Mouse (Mus musculus) inflammation-experienced regulatory T-cells, adult 6 months (primary cell): ENCODE results near the gene Gcnt1. TPM values are rescaled to one million over a fixed set of nuclear protein-coding genes. Genes with fewer than 3 reads are reported as not detected.
A peak's percentile ranks its signal among the peaks of the same experiment; 100 is the strongest.

Experiments
- ATAC-seq: one replicate; pipeline ENCODE4 v1.8.0; 2017
- polyA plus RNA-seq, 3 experiments: library from polyadenylated mRNA; unstranded; fragments of 100-300 nt; shearing (Covaris generic); gene quantifications; one replicate each; pipeline ENCODE4 v1.2.1; 2017

Gene Gcnt1
- polyA plus RNA-seq, 3 experiments from 2014 or later: 6.9 to 9.2 (median 7.5) TPM

DNA sequence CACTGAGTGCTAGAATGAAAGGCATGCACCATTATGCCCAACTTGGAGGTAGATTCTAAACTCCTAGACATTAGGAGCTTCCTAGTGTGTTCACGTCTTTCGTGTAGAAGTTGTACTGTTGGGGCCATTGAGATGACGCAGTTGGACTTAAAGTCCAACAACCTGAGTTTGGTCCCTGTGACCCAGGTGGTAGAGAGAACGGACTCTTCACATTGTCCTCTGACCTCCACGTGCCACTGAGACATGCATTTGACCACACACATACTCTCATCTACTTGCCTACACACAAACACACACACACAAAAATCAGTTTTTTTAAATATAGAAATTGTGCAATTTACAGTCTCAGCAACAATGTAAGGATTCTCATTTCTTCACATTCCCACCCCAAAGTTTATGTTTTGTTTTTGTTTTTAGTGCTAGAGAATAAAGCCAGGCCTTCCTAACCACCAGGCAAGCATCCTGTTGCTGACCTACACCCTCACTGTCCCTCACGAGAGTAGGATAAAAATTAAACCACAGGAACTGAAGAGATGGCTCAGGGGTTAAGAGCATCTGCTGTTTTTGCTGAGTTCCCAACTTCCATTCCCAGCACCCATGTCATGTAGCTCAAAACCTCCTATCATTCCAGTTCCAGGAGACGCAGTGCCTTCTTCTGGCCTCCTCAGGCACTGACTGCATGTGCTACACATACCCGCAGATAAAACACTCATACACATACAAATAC is 6.1 kb downstream of the Gcnt1 start:
- no peak for ATAC-seq

DNA sequence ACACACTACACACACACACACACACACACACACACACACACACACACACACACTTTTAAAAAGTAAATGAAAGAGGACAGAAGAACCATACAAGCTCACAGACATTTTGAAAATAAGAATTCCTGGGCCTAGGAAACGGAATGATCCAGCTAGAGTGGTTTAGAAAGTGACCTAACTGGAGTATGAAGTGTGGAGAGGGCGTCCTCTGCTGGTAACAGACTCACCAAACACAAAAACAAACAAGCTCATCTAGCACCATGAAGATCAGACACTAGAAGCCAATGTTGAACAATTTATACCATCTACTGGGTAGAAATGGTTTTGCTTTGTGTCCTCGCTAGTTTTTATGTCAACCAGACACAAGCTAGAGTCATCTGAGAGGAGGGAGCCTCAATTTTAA is 7.9 kb downstream of the Gcnt1 start:
- ATAC-seq: no peak

DNA sequence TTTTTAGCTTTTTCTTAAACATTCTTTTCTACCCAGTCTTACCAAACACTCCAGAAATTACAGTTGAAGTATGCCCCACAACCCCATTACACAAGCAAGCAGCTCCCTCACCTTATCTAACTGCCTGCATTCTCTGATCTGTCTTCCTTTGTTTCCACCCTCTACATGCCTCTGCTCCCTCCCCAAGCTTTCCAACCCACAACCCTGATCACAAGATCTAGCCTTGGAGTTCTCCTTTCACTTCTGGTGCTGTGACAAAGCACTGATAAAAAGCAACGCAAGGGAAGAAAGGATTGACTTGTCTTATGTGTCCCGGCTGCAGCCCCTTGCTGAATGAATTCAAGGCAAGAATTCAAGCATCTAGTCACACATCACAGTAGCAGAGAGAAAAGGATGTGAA is 11.5 kb downstream of the Gcnt1 start:
- no peak for ATAC-seq

DNA sequence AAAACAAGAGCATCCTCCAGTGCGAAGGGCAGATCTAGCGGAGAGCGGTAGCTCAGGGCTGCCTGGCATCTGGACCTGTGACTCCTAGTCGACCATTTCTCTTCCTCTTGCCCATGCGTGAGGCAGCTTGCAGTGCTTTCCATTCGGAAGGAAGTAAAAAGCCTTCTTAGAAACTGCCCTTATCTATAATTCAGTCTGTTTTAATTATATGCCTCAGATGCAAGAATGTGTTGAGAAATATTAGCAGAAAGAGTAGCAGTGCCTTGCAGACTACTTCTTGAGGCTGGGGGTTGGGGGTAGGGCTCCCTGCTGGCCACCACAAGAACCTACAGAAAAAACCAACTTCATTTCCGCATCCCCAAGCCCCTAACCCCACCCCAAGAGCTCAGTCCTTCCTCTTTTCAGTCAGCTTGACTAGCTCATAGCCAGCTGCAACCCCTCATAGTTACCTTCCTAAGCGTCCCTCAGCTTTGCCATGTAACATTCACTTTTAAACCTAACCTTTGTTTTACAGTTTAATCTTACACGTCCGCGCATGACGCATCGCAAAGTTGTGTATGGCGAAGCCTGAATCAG is 13.2 kb downstream of the Gcnt1 start:
- no peak for ATAC-seq

DNA sequence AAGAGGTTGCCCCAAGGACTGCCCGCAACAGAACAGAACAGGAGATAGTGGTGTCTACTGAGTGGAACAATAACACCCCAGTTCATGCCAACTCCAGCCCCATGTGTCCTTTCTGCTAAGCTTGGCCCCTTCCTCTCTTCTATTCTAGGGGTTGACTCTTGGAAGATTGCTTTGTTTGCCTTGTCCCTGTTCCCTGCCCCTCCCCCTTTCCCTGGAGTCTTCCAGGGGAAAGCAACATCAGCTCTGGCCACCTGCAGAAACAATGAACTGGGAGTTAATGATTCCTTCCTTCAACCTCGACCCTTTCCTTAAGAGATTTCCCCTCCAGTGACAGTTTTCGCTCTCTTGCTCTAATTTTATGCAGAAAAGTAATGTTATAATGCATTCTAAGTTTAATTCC is 15.3 kb downstream of the Gcnt1 start:
- ATAC-seq: no peak

DNA sequence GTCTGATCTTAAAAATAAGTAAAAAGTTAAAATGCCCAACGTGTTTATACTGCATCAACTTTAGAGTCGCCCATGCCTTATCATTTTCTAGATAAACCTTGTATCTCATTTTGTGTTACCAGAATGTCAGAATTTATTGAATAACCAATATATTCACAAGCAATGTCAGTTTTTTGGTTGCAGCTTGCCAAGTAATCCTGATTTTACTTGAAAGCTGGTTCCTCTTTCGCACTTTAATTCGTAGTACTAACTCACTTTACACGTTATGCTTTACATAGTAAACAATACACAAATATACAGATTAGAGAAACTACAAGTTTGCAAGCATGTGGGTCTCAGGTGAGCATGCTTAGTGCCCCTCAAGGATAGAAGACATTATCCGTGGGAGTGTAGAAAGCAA is 15.7 kb downstream of the Gcnt1 start:
- ATAC-seq: no peak

DNA sequence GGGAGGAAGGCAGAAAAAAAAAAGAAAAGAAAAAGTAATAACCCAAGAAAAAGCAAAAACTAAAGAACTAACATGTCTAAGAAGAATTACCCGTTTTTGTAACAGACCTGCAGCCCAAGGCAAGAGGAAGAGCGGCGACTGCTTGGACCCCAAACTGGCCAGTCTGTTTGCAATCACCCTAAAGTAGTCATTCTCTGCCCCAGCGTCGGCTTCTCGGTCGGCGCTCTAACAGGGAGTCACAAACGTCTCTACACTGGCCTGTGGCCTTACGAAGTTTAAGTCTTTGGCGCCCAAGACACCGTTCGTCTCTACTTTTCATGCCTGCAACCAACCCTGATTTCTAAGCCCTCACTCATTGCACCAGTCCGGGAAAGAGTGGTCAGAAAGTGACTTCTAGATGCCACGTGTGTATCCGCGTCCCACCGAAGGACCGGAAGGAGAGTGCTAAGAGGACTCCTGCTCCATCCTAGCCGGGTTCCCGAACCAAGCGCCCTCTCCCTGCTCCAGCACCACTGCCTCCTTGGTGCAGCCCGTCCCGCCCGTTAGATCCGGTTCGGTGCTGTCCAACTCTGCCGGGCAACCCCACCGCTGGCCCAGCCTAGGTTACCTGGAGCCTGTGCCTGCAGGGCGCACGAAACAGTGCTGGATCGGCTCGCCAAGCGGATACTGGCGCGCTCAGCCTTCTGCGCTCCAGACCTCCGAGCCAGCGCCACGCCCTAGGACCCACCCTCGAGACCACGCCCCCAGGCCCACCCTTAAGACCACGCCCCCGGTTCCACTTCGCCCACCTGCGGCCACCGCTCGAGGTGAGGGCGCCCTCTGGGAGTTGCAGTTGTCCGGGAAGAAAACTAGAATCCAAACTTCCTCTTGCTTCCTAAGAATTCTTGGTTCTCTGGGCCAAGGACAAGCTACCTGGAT is 16.4 kb downstream of the Gcnt1 start:
- peak; percentile 35 for ATAC-seq

DNA sequence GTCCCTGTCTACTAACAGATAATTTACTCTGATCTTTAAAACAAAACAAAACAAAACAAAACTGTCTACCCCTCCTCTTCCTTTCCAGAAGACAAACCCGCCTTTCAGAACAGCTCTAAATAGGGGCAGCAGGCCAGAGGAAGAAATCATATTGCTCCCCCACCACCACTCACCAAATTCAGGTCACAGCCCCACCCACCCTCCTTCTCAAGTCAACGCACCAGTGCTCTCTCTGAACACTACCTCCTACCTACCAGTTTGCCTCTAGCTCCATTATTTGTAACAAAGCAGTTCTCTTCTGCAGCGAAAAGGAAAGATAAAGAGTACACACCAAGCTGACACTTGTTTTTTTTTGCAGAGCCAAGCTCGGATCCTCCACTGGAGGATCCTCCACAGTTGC is 17.3 kb downstream of the Gcnt1 start:
- no peak for ATAC-seq

DNA sequence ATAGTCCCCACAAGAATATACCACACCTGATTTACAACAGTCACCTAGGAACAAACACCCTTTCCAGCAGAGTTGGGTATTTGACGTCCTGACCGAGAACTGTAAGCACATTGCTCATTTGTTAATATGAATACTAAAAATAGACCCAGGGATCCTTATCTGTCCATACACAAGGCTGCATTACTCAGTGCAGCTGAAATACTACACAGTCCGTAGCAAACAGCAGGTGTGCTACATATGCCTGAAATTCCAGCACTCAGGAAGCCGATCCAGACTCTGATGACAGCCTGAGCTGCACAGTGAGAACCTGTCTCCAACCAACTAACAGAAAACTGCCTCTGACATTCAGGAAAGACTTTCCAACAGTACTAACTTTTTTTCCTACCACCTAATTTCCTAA is 17.8 kb downstream of the Gcnt1 start:
- no peak for ATAC-seq

DNA sequence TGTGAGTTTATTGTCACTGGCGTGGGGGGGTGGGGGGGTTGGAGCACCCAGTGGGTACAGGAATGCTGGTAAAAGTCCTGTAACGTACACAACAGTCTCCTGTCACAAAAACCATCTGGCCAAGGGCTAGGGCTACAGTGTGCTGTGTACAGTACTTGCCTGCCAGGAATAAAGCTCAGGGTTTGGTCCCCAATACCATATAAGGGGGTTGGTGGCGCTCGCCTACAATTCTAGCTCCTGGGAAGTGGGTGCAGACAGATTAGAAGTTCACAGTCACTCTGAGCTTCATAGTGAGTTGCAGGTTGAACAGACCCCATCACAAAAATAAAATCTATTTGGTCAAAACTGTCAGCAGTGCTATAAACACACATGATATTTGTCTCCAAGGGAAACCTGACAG is 18.3 kb downstream of the Gcnt1 start:
- ATAC-seq: no peak

DNA sequence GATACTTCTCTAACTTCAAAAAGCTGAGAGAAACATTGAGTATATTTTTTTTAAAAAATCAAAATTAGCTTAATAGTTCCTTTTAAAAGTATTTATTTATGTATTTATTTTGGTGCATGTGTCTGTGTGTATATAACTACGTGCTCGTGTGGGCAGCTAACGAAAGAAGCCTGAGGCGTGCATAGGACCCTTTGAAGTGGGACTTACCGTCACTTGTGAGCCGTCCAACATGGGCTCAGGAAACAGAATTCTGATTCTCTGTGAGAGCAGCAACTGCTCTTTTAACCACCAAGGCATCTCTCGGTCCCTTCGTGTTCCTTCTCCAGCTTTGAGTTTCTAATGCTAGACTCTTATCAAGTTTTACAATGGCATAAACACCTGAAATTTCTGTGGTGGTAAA is 18.9 kb downstream of the Gcnt1 start:
- no peak for ATAC-seq

DNA sequence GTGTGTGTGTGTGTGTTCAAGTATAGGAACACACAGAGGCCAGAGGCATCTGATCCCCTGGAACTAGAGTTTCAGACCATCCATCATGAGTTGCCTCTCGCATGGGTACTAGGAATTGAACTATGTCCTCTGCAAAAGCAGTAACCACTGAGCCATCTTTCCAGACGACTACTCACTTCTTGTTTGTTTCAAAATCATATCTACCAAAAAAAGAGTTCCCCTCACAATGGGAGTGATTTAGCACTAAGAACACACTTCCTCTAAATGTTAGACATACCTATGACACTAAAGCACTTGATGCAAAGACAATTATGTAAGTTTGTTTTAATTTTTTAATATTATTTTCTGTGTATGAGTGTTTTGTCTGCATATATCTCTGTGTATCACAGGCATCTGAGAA is 24.8 kb downstream of the Gcnt1 start:
- no peak for ATAC-seq

DNA sequence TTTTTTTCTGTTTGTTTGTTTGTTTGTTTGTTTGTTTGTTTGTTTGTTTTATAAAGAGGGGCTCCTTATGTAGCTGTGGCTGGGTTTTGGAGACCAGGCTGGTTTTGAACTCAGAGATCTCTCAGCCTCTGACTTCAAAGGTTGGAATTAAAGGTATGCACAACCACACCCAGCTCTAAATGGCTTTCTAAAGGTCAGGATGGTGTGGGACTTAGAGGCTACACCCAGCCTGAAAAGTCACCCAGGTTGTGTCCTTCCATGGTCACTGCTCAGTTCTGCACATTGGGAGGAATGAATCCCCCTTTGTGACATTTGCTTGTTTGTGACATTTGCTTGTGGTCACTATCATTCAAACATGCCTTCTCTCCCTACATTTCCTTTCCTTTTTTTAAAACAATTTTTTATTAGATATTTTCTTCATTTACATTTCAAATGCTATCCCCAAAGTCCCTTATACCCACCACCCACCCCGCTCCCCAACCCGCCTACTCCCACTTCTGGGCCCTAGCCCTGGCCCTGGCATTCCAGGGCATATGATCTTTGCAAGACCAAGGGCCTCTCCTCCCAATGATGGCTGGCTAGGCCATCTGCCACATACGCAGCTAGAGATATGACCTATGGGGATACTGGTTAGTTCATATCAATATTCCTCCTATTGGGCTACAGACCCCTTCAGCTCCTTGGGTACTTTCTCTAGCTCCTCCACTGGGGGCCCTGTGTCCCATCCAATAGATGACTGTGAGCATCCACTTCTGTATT is 25.7 kb downstream of the Gcnt1 start:
- no peak for ATAC-seq

DNA sequence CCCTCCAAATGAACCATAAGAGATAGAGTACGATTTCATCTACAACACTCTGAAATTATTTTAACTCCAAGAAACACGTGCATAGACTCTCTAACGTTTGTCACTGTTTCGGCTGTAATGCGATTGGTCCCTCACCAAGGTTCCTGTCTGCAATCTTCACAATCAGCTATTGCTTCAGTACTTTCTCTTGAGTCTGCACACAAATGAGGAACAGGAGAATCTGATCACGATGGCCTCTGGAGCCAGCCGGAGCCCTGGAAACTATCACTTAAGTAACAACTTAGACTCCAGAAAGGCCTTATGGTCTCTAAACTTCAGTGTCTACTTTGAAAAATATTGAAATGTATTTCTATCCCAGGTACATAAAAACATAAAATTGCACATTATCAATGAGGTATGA is 27.8 kb downstream of the Gcnt1 start:
- ATAC-seq: no peak

DNA sequence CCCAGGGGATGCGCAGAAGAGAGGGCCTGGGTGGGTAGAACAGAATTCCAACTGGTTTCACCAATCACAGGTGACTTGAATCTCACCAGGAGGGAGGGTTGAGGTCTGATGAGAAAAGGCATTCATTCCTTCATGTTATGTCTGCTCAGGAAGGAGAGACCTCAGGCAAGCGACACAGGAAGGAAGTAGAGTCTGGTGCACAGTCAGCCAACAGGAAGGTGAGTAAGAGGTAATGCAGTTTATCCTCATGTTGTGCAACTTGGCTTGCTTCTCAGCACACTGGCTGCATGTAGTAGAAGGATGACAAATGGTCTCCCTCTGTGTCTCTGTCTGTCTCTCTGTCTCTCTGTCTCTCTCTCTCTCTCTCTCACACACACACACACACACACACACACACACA is 33.1 kb downstream of the Gcnt1 start:
- peak; percentile 69 for ATAC-seq

DNA sequence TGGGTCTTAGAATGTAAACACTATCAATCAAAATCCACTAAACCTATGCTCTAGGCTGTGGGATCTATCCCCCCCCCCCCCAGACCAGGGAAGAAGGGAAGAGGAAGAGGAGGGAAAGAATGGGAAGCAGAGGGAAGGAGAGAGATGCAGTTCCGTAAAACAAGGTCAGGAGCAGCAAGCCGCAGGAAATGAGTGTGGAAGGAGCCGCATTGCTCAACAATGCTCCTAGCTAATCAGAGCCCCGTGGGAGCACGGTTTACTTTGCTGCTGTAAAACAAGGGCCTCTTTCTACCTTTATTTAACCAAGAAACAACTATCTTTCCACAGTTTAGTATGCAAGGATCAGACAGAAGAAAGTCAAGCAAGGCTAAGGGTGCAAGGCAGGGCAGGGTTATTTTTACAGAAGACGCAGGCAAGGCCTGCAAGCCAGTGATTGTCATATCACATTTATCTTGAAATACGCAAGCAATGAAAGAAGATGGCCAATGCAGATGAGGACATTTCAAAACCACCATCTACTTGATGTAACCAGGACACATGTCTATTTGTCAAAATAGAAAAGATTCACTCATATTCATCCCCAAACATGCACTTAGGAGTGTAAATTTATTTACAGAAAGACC is 35.5 kb downstream of the Gcnt1 start:
- ATAC-seq: no peak

DNA sequence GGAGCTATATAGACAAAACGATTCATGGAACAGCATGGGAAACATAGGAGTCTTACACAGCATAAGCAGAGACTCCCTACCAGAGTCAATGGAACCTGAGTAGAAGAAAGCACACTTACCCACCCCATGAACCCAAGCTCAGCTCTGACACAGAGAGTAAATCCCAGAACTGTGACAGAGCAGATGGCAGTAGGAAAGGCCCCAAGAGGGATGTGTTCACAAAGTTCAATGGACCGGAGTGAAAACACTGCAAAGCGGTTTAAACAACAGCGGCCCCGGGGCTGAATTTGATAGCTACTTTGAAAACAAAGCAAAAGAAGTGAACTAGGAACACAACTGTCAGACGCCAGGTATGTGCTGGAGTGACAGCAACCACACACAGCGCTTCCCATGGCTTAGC is 36.0 kb downstream of the Gcnt1 start:
- no peak for ATAC-seq

DNA sequence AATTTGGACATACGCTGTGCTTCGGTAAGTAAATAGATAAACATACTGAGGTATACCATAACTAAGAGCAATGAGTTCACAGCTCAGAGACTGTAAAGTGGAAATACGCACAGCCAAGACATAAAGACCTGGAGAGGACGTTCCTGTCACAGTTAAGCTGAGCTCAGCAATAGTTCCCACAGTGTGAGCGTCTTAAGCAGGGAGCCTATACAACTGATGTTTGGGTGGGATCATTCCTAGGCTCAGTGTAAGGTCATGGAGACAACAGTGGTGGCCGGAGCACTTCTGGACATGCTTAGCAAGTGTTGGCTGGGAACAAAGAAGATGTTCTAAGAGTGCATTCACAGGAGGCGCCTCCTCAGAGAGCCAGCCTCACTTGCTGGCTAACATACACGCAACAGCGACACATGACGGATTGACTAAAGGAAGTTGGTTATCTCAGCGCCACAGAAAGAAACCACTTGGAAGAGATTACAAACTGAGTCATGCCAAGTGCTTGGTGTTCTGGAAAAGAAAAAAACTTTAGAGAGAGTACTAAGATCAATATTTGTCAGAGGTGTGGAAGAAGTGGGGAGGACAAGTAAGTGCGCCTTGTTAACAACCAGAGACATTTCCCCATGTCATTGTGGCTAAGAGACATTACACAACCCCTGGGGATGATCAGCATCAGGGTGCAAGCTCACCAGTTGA is 37.9 kb downstream of the Gcnt1 start:
- no peak for ATAC-seq

DNA sequence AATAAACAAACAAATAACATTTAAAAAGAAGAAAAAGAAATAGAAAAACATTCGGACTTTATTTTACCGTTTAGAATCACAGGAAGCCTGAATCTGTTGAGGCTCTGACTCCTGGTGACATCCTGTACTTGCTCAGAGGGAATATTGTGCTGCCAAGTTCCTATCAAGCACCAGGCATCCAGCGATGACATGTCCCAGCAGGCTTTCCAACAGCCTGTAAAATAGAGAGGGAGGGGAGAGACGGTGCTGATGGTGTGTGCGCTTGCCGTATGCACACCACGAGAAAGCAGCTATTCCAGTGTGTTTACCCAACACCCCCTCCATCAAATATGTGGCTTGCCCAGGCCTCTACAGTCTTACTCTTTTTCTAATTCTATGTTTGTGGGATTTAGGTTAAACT is 39.6 kb downstream of the Gcnt1 start:
- no peak for ATAC-seq

DNA sequence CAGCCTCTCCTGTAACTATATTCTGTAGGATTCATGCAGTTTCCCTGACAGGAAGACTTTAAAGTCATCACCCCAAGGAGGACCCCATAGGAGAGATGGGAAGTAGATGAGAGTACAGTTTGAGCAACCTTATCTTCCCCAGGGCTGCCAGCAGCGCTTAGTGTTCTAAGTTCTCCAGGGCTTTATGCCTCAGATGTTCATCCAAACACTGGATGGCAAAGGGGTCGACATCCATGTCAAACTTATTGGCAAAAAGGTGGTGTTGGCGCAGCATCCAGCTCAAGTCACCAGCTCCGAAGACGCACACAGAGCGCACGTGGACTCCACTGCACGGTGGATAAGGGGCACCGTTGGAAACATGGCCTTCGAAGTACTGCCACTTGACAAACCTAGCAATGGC is 43.7 kb downstream of the Gcnt1 start:
- ATAC-seq: no peak

DNA sequence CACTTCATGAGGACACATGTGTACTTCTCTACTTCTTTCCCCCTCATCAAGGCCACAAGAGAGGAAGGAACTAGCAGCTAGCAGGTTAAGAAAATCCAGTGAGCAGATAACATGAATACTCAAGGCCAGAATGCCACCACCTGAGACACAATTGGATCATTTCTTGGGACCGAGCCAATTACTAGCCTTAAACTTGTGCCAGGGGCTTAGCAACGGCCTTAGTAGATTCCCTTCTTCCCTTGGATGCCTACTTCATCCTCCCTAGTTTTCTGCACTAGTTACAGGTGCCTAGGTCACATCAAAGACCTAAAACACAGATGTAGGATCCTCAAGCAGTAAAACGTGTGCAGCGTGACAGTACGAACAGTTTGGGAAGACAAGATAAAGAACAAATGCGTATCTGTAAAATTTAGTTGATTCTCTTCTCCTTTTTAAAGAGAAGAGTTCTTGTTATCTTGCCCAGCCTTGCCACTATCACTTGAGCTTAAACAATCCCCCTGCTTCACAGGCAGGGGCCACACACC is 44.7 kb downstream of the Gcnt1 start:
- ATAC-seq: no peak
